Mouse (Mus musculus): ENCODE data around the gene C9orf72. TPM values are rescaled to one million over a fixed set of nuclear protein-coding genes. Genes with fewer than 3 reads are reported as not detected.
A peak's percentile ranks its signal among the peaks of the same experiment; 100 is the strongest.
"Not testable (repeated sequence)": the region's sequence is repeated elsewhere in the genome, so short reads cannot be mapped to it uniquely, and the experiment has no call there.

C9orf72 gene
- 11.3 and 12.4 TPM in 2 replicates for polyA plus RNA-seq (2014; fragmentation: Nextera tagmentation; extraction: Ambion mirVana)

DNA sequence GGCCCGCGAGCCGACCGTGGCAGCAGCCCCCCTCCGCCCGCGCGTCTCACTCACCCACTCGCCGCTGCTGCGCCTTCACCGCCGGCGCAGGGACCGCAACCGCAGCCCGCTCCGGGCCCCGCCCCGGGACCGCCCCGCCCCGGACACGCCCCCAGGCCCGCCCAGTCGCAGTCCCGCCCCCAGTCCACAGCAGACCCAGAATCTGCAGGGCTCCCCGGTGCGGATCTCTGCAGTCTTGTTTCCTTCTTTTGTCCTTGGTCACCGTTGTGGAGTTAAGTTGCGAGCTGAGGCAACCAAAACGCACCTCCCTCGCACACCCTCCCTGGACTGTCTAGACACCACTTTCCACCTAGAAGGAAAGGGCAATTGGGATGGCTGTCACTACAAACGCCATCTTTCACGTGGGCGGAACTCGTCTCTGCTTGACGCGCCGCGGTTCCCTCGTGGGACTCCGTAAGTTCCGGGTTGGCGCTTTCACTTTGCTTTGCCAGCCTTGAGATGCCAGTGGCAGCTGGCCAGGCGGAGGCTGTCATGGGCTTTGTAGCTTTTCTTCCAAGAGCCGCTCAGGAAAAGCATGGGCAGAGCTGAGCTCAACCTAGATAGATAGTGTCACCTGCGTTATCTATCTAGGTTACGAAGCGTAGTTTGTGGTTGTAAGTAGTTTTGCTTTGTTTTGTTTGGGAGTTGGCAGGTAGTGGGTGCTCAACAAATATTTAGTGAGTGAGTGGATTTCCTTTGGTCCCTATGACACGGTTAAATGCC lies at the start of gene C9orf72:
Gene C9orf72 (minus strand): TSS at position 442 of the 762 bp plus-strand sequence.
- ATAC-seq (ENCODE audit: insufficient number of reproducible peaks, low FRiP score, low TSS enrichment, low read depth), result peak; percentile 98
- Histone ChIP-seq H3K4me2 (ENCODE audit: low read depth, severe bottlenecking) (peak within 1 kb of the TSS; percentile 76), H3K36me3 (ENCODE audit: control insufficient read depth, insufficient read depth, low read length) (no peaks in the 10 kb centered on the region), H3K27me3 (ENCODE audit: control insufficient read depth, insufficient read depth, low read length) (no peaks in the 10 kb centered on the region), H3K4me1 (ENCODE audit: control insufficient read depth, insufficient read depth, low read length) (no peaks in the 10 kb centered on the region), H3K9me3 (ENCODE audit: control insufficient read depth, low read length) (no peaks in the 10 kb centered on the region), H3K27ac (replicated peaks; ENCODE audit: low read depth, low read length) (no peak within 1 kb of the TSS), H3K9ac (ENCODE audit: low read length) (peak within 1 kb of the TSS; percentile 76), H3K4me3 (ENCODE audit: low read depth, low read length) (peak within 1 kb of the TSS; percentile 91)
- peak; percentile 91 for DNase-seq (ENCODE audit: low spot score)
- under 1% methylated on average over 49 of the region's 51 CpGs for WGBS

- no peaks in the 10 kb centered on the region for H3K9me3 ChIP-seq (ENCODE audit: control insufficient read depth, low read length)
- DNase-seq (ENCODE audit: low spot score) (no peak), ATAC-seq (ENCODE audit: insufficient number of reproducible peaks, low FRiP score, low TSS enrichment, low read depth) (no peak)
- 73% methylated on average over 9 of the region's 9 CpGs for WGBS
- H3K9ac ChIP-seq (ENCODE audit: low read length), result no peak overlapping the region
- no peaks in the 10 kb centered on the region for H3K27me3 ChIP-seq (ENCODE audit: control insufficient read depth, insufficient read depth, low read length)
- H3K4me3 ChIP-seq (ENCODE audit: low read depth, low read length), result no peak overlapping the region
- no peaks in the 10 kb centered on the region for H3K4me1 ChIP-seq (ENCODE audit: control insufficient read depth, insufficient read depth, low read length)
- H3K27ac ChIP-seq (replicated peaks; ENCODE audit: low read depth, low read length), result no peak overlapping the region
- H3K4me2 ChIP-seq (ENCODE audit: low read depth, severe bottlenecking), result no peak overlapping the region
- no peaks in the 10 kb centered on the region for H3K36me3 ChIP-seq (ENCODE audit: control insufficient read depth, insufficient read depth, low read length)
These were observed 33.0 kb upstream of the C9orf72 start for GRCm38 (mm10) chr4:35259006-35259405.

- no peaks in the 10 kb centered on the region for H3K4me1 ChIP-seq (ENCODE audit: control insufficient read depth, insufficient read depth, low read length)
These were observed 18.0 kb upstream of the C9orf72 start for GRCm38 (mm10) chr4:35244023-35244422.

DNA sequence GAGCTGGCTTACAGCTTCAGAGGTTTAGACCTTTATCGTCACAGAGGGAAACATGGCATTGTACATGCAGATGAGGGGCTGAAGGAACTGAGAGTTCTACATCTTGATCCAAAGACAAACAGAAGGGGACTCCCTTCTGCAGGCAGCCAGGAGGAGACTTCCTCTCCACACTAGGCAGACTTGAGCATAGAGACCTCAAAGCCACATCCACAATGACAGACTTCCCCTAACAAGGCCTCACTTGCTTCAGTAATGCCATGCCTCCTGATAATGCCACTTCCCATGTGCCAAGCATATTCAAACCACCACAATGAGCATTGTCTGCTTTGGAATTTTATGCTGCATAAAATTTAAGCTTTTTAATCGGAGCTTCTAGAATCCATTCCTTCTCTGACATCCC lies 15.8 kb upstream of the C9orf72 start:
- no peaks in the 10 kb centered on the region for H3K36me3 ChIP-seq (ENCODE audit: control insufficient read depth, insufficient read depth, low read length)
- H3K4me2 ChIP-seq (ENCODE audit: low read depth, severe bottlenecking), result no peak overlapping the region
- no peak overlapping the region for H3K27ac ChIP-seq (replicated peaks; ENCODE audit: low read depth, low read length)
- H3K4me1 ChIP-seq (ENCODE audit: control insufficient read depth, insufficient read depth, low read length), result no peaks in the 10 kb centered on the region
- ATAC-seq (ENCODE audit: insufficient number of reproducible peaks, low FRiP score, low TSS enrichment, low read depth) (no peak), DNase-seq (ENCODE audit: low spot score) (no peak)
- no peak overlapping the region for H3K4me3 ChIP-seq (ENCODE audit: low read depth, low read length)
- no peak overlapping the region for H3K9ac ChIP-seq (ENCODE audit: low read length)
- H3K9me3 ChIP-seq (ENCODE audit: control insufficient read depth, low read length), result no peaks in the 10 kb centered on the region
- no peaks in the 10 kb centered on the region for H3K27me3 ChIP-seq (ENCODE audit: control insufficient read depth, insufficient read depth, low read length)
- WGBS, result 86% methylated on average over 2 of the region's 2 CpGs

More at GRCm38 (mm10) chr4:35244023-35244422, 18.0 kb upstream of the C9orf72 start:
- WGBS, result 78% methylated on average over 1 of the region's 1 CpGs
- no peak for ATAC-seq (ENCODE audit: insufficient number of reproducible peaks, low FRiP score, low TSS enrichment, low read depth)
- Histone ChIP-seq H3K4me3 (ENCODE audit: low read depth, low read length) (no peak overlapping the region), H3K9ac (ENCODE audit: low read length) (no peak overlapping the region), H3K27ac (replicated peaks; ENCODE audit: low read depth, low read length) (no peak overlapping the region), H3K36me3 (ENCODE audit: control insufficient read depth, insufficient read depth, low read length) (no peaks in the 10 kb centered on the region), H3K4me2 (ENCODE audit: low read depth, severe bottlenecking) (no peak overlapping the region), H3K27me3 (ENCODE audit: control insufficient read depth, insufficient read depth, low read length) (no peaks in the 10 kb centered on the region), H3K9me3 (ENCODE audit: control insufficient read depth, low read length) (no peaks in the 10 kb centered on the region)
- no peak for DNase-seq (ENCODE audit: low spot score)

DNA sequence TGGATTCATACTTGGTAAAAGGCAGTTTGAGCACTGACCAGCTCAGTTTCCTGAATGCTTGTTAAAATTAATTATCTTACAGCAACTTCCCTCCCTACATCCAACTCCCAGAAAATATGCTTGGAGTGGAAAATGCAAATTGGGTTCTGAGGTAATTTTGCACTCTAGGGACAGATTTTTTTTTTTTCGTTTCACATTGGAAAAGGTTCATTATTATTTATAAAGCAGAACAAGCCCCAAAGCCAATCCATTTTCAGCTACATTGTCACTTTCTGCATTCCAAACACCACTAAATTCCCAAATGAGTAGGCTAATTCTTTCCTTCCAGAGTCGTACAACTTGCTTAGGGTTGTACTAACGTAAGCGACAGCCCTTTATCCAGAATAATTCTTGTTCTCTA lies 12.7 kb upstream of the C9orf72 start:
- H3K9me3 ChIP-seq (ENCODE audit: control insufficient read depth, low read length), result no peaks in the 10 kb centered on the region
- ATAC-seq (ENCODE audit: insufficient number of reproducible peaks, low FRiP score, low TSS enrichment, low read depth) (no peak), DNase-seq (ENCODE audit: low spot score) (no peak)
- H3K4me2 ChIP-seq (ENCODE audit: low read depth, severe bottlenecking), result no peak overlapping the region
- no peak overlapping the region for H3K4me3 ChIP-seq (ENCODE audit: low read depth, low read length)
- H3K27ac ChIP-seq (replicated peaks; ENCODE audit: low read depth, low read length), result no peak overlapping the region
- WGBS, result 86% methylated on average over 4 of the region's 4 CpGs
- H3K4me1 ChIP-seq (ENCODE audit: control insufficient read depth, insufficient read depth, low read length), result no peaks in the 10 kb centered on the region
- no peaks in the 10 kb centered on the region for H3K36me3 ChIP-seq (ENCODE audit: control insufficient read depth, insufficient read depth, low read length)
- no peak overlapping the region for H3K9ac ChIP-seq (ENCODE audit: low read length)
- no peaks in the 10 kb centered on the region for H3K27me3 ChIP-seq (ENCODE audit: control insufficient read depth, insufficient read depth, low read length)

GRCm38 (mm10) chr4:35238240-35238639 lies 12.3 kb upstream of the C9orf72 start:
- not testable (repeated sequence) for H3K4me3 ChIP-seq (ENCODE audit: low read depth, low read length); H3K27me3 ChIP-seq (ENCODE audit: control insufficient read depth, insufficient read depth, low read length); H3K4me1 ChIP-seq (ENCODE audit: control insufficient read depth, insufficient read depth, low read length); DNase-seq (ENCODE audit: low spot score); ATAC-seq (ENCODE audit: insufficient number of reproducible peaks, low FRiP score, low TSS enrichment, low read depth); H3K9me3 ChIP-seq (ENCODE audit: control insufficient read depth, low read length); H3K9ac ChIP-seq (ENCODE audit: low read length); H3K4me2 ChIP-seq (ENCODE audit: low read depth, severe bottlenecking); H3K36me3 ChIP-seq (ENCODE audit: control insufficient read depth, insufficient read depth, low read length); H3K27ac ChIP-seq (replicated peaks; ENCODE audit: low read depth, low read length)
- WGBS, result 94% methylated on average over 3 of the region's 3 CpGs

- Histone ChIP-seq H3K9me3 (ENCODE audit: control insufficient read depth, low read length) (no peaks in the 10 kb centered on the region), H3K27me3 (ENCODE audit: control insufficient read depth, insufficient read depth, low read length) (no peaks in the 10 kb centered on the region), H3K4me3 (ENCODE audit: low read depth, low read length) (no peak overlapping the region), H3K4me2 (ENCODE audit: low read depth, severe bottlenecking) (no peak overlapping the region), H3K9ac (ENCODE audit: low read length) (no peak overlapping the region), H3K36me3 (ENCODE audit: control insufficient read depth, insufficient read depth, low read length) (no peaks in the 10 kb centered on the region), H3K27ac (replicated peaks; ENCODE audit: low read depth, low read length) (no peak overlapping the region), H3K4me1 (ENCODE audit: control insufficient read depth, insufficient read depth, low read length) (no peaks in the 10 kb centered on the region)
- DNase-seq (ENCODE audit: low spot score), result no peak
- 84% methylated on average over 2 of the region's 2 CpGs for WGBS
- no peak for ATAC-seq (ENCODE audit: insufficient number of reproducible peaks, low FRiP score, low TSS enrichment, low read depth)
These were observed 10.3 kb upstream of the C9orf72 start for GRCm38 (mm10) chr4:35236313-35236712.

DNA sequence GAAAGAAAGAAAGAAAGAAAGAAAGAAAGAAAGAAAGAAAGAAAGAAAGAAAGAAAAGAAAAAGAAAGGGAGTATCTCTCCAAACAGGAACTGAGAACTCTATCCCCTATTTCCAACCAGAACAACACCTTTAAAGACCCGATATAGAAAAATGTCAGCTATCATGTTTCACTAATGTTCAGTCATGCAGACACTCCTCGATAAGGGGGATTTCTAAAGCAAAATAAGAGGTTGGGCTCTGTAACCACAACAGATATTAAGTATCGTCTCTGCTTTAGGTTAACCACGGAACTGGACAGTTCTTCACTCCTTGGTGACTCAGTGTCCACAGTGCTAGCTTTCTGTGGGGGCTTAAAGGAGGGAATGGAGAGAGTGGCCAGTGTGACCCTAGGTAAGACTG lies 2.3 kb upstream of the C9orf72 start:
- 78% methylated on average over 4 of the region's 4 CpGs for WGBS
- H3K4me1 ChIP-seq (ENCODE audit: control insufficient read depth, insufficient read depth, low read length), result no peaks in the 10 kb centered on the region
- H3K4me2 ChIP-seq (ENCODE audit: low read depth, severe bottlenecking), result no peak overlapping the region
- H3K27ac ChIP-seq (replicated peaks; ENCODE audit: low read depth, low read length), result no peak overlapping the region
- H3K9me3 ChIP-seq (ENCODE audit: control insufficient read depth, low read length), result no peaks in the 10 kb centered on the region
- no peaks in the 10 kb centered on the region for H3K27me3 ChIP-seq (ENCODE audit: control insufficient read depth, insufficient read depth, low read length)
- no peak overlapping the region for H3K9ac ChIP-seq (ENCODE audit: low read length)
- H3K36me3 ChIP-seq (ENCODE audit: control insufficient read depth, insufficient read depth, low read length), result no peaks in the 10 kb centered on the region
- ATAC-seq (ENCODE audit: insufficient number of reproducible peaks, low FRiP score, low TSS enrichment, low read depth), result no peak
- DNase-seq (ENCODE audit: low spot score), result no peak
- H3K4me3 ChIP-seq (ENCODE audit: low read depth, low read length), result no peak overlapping the region

Measured in limb, embryonic 11.5 days (tissue).